Mouse (Mus musculus): ENCODE results near the gene Usp28.
A peak's percentile ranks its signal among the peaks of the same experiment; 100 is the strongest.

The Usp28 gene

DNA sequence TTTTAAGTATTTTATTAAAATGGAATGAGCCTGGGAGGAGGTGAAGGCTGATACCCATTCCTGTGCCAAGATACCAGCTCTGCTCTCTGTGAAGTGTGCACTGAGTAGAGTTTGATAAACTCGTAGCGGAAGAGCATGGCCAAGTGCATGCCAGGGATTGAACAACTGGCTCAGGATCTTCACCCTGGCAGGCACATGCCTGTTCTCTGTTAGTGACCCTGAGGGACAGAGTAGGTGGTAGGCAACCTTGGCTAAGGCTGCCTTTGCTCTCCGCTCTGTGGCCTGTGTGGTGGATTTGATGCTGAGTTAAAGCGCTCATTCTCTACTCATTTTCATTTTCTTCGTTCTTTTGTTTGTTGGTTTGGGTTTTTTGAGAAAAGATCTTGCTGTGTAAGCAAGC, 36.1 kb downstream of the Usp28 start:
- no peak for DNase-seq (ENCODE audit: low read depth, low spot score)

- DNase-seq (ENCODE audit: low read depth, low spot score) = no peak
Observed at GRCm38 (mm10) chr9:49023956-49024355, 38.8 kb downstream of the Usp28 start.

DNA sequence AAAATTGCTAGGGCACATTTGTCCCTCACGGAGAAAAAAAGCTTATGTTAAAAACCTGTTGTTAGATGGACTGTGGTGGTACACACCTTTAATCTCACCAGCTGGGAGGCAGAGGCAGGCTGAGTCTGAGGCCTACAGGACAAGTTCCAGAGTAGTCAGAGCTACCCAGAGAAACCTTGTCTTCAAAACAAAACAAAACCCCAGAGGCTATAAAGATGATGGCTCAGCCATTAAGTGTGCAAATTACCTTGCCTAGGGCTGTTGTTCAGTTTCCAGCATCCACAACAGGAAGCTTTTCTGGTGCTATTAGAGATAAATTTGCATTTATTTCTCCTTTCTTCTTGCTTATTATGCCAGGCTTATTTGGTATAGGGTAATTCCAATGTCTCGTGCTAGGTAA, 39.4 kb downstream of the Usp28 start:
- DNase-seq (ENCODE audit: low read depth, low spot score) = no peak

DNA sequence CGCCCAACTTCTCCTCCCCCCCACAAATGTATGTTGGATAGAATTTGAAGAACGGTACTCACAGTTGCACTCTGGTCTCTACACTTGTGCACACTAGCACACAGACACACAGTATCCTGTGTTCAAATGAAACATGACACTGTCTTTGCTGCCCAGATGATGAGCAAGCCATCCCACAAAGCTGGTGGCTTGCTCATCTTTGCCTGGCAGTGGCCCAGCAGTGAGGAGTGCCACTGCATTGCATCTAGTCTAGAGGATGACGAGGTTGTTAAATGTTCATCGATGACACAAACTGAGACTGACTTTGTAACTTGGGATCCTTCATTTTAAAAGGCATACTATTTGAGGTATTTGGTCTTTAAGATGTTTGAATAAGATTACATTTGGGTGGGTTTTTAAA, 49.6 kb downstream of the Usp28 start:
- DNase-seq (ENCODE audit: low read depth, low spot score) = no peak

- DNase-seq (ENCODE audit: low read depth, low spot score) = no peak
Observed at GRCm38 (mm10) chr9:49050901-49051300, 65.7 kb downstream of the Usp28 start.

- peak; percentile 68 for DNase-seq (ENCODE audit: low read depth, low spot score)
Observed at GRCm38 (mm10) chr9:49051349-49051748, 66.2 kb downstream of the Usp28 start.

- no peak for DNase-seq (ENCODE audit: low read depth, low spot score)
Observed at GRCm38 (mm10) chr9:49054028-49054427, 68.9 kb downstream of the Usp28 start.

GRCm38 (mm10) chr9:49055333-49056205, 70.4 kb downstream of the Usp28 start, which contains the start of gene Zw10:
Zw10 (plus strand) TSS chr9:49055613.
- peak; percentile 93 for DNase-seq (ENCODE audit: low read depth, low spot score)

GRCm38 (mm10) chr9:49076847-49077246, 91.7 kb downstream of the Usp28 start:
- DNase-seq (ENCODE audit: low read depth, low spot score) = no peak

DNA sequence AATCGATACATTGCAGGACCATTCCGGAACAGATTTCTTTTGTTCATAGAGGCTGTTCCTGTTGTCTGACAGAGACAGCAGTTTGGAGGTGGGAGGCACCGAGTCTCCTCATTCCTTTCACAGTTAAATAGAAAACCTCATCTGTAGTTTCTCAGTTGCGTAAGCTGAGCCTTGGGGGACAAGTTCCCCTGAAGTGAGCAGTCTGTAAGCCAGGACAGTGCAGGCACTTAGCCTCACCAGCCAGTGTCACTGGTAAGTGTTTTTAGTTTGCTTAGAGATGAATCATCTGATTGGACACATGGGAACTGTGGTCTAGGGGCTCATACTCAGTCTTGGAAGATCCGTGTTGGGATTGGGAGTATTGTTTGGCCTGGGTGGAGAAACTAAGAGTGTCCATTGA, 95.9 kb downstream of the Usp28 start, which contains the start of gene Tmprss5:
TSS of gene Tmprss5 (plus strand) at position 154 of the 400 bp plus-strand sequence.
- DNase-seq (ENCODE audit: low read depth, low spot score) = no peak

DNA sequence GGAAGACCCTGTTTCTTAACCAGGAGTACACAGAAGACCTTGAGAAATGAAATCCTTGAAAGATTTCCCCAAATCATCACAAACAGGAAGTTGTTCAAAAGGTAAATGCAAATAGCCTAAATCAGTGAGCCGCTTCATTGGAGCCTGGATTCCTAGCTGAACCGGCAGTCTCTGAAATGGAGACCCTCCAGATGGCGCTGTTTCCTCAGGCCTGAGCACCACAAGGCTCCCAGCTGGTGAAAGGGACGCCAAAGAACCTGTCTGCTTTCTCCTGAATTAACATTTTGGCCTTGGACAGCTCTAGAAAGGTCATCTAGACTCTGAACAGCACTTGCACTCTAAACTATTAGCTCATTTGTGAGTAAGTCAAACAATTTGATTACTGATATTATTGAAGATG, 96.4 kb downstream of the Usp28 start:
- no peak for DNase-seq (ENCODE audit: low read depth, low spot score)

DNA sequence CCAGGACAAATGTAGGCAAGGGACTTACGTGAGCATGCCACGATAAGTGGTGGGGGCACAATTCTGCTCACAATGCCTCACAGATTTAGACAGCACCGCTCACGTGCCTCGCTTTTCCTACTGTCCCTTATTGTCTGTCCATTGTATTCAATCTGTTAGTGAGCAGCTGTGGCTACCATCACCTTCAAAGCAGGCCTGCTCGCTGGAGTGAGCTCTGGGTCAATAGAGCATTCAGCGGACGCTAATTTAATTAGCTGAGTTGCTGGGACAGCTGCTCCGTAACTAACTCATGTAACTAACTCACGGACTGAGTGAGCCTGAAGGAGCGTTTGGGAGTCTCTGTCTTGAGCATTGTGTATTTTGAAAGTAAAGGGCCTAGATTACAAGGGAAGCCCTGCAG, 102.1 kb downstream of the Usp28 start:
- no peak for DNase-seq (ENCODE audit: low read depth, low spot score)

Data from CD4-positive helper T cell, adult 2 months (primary cell).